Mouse (Mus musculus) C2C12 (cell line): ENCODE results near the gene Rgs5. TPM values are rescaled to one million over a fixed set of nuclear protein-coding genes. Genes with fewer than 3 reads are reported as not detected.
A peak's percentile ranks its signal among the peaks of the same experiment; 100 is the strongest.

Experiments
- H3K27me3 ChIP-seq: one replicate; pipeline ENCODE4 v1.6.1; 2011; ENCODE audit not compliant: control insufficient read depth, insufficient read depth, insufficient read length
- H3K36me3 ChIP-seq: one replicate; pipeline ENCODE4 v1.6.1; 2011; ENCODE audit not compliant: control insufficient read depth, insufficient read depth
- H3K4me3 ChIP-seq: one replicate; pipeline ENCODE4 v1.5.1; 2011; ENCODE audit warnings: mild to moderate bottlenecking, control low read depth; ENCODE audit not compliant: poor library complexity, insufficient read depth, severe bottlenecking
- H3K79me2 ChIP-seq: one replicate; pipeline ENCODE4 v1.6.1; 2011; ENCODE audit not compliant: control insufficient read depth, insufficient read depth
- H3K79me3 ChIP-seq: one replicate; pipeline ENCODE4 v1.6.1; 2011; ENCODE audit warnings: low read depth, control low read depth
- H3ac ChIP-seq: one replicate; pipeline ENCODE3; 2011; ENCODE audit warnings: low read depth; ENCODE audit not compliant: control insufficient read depth, insufficient read length
- CEBPB ChIP-seq: IDR thresholded peaks from one replicate; pipeline ENCODE4 v1.6.1; 2011; ENCODE audit warnings: low read depth, mild to moderate bottlenecking, control low read depth, moderate library complexity
- CTCF ChIP-seq: IDR thresholded peaks from one replicate; pipeline ENCODE4 v1.5.1; 2011; ENCODE audit not compliant: control insufficient read depth, insufficient read depth, insufficient read length
- FOSL1 ChIP-seq: IDR thresholded peaks from one replicate; pipeline ENCODE4 v1.8.0; 2011; ENCODE audit warnings: mild to moderate bottlenecking, low read length; ENCODE audit not compliant: poor library complexity, insufficient read depth, severe bottlenecking
- MAX ChIP-seq: IDR thresholded peaks from one replicate; pipeline ENCODE4 v1.6.1; 2011; ENCODE audit warnings: mild to moderate bottlenecking, control low read depth
- MYOD1 ChIP-seq: IDR thresholded peaks from one replicate; pipeline ENCODE4 v1.6.1; 2011; ENCODE audit warnings: low read depth; ENCODE audit not compliant: control insufficient read depth, insufficient read length
- MYOG ChIP-seq: IDR thresholded peaks from one replicate; pipeline ENCODE4 v1.6.1; 2011; ENCODE audit not compliant: control insufficient read depth, insufficient read length; ENCODE audit errors: extremely low read depth
- USF1 ChIP-seq: IDR thresholded peaks from one replicate; pipeline ENCODE4 v1.6.1; 2011; ENCODE audit warnings: low read depth, mild to moderate bottlenecking, control low read depth, moderate library complexity
- polyA plus RNA-seq: library from polyadenylated mRNA; unstranded; fragments of >200 nt; fragmentation: generic; extraction: Trizol; gene quantifications from one replicate; pipeline ENCODE4 v1.2.1, GENCODE M21; 2012; ENCODE audit warnings: missing spikeins

The Rgs5 gene
- polyA plus RNA-seq, 1 experiment: 0.08 TPM

DNA sequence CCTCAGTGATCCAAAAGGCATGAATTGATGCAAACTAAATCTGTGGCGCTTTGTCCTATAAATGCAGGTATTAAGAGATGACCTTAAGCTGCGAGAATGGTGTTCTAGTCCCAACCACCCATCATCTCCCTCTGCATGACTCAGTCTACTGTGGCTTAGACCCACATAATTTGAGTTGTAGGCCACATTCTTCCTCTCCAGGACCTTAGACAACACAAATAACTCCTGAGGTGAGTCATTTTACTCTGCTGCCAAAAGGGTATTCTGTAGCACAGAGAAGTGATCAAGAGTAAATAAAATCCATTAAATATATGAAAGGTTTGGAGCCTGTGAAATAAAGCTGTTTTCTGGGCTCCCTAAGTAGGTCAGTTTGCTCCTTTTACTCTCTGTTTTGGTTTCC, 43.9 kb downstream of the Rgs5 start:
- H3ac ChIP-seq: no peak overlapping the region

DNA sequence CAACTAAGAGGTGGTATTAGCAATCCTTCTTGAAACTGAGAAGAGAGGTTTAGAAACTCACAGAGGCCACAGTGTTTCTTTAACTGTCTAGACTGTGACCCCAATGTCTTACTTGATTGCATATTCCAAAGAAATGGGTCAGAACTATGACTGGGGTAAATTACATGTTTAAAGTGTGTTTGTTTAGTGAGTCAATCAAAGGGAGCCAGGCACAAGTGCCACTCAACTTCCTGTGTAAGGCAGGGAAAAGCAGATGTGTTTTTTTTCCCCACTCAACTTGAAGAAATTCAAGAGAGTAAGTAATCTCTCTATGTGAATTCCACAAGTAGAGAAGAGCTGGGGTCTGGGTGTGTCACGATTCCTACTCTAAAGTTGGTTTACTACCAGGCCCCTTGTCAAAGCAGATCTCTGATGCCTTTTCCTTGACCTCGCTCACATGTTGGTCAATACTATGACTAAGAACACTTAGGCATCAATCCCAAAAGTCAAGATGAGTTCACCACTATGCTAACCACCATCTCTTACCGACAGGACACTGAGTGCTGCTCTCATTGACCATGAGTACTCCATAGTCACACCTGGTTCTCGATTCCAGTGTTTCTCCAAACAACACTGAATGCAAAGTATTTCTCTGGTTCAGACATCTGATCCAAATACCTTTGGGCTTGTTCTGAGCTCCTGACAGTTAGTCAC, 49.2 kb downstream of the Rgs5 start:
- Histone ChIP-seq H3K4me3 (no peak overlapping the region), H3K27me3 (no peaks in the 10 kb centered on the region), H3K79me3 (no peaks in the 10 kb centered on the region), H3K79me2 (no peaks in the 10 kb centered on the region), H3K36me3 (no peaks in the 10 kb centered on the region), H3ac (no peak overlapping the region)
- TF ChIP-seq CEBPB: peak; percentile 61
- peak; percentile 61 for TF ChIP-seq MYOD1
- TF ChIP-seq MYOG: no peak
- peak; percentile 87 for TF ChIP-seq FOSL1

More for the DNA sequence above, 43.9 kb downstream of the Rgs5 start:
- TF ChIP-seq FOSL1 (peak; percentile 88), MYOG (no peak), CTCF (no peak), CEBPB (no peak), MAX (no peak)
- H3K36me3 ChIP-seq: no peaks in the 10 kb centered on the region
- H3K79me3 ChIP-seq: no peaks in the 10 kb centered on the region
- no peak overlapping the region for H3K4me3 ChIP-seq
- no peaks in the 10 kb centered on the region for H3K27me3 ChIP-seq
- H3K79me2 ChIP-seq: no peaks in the 10 kb centered on the region

DNA sequence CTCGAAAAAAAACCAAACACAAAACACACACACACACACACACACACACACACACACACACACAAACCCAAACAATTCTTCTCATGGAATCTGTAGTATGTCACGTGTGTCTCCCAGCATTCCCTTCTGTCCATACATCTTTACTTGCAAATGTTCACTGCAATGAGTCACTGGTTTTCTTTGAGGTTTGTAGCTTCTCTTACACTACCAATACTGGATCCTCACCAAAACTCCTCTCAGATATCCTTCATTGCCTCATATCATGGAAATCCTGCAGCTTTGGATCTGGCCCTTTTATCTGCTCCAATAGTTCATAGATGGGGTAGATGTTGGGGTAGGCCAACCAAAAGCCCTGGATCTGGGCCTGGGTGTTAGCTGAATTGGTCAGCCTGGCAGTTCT, 66.5 kb downstream of the Rgs5 start:
- no peaks in the 10 kb centered on the region for H3K79me3 ChIP-seq
- H3K27me3 ChIP-seq: no peaks in the 10 kb centered on the region

DNA sequence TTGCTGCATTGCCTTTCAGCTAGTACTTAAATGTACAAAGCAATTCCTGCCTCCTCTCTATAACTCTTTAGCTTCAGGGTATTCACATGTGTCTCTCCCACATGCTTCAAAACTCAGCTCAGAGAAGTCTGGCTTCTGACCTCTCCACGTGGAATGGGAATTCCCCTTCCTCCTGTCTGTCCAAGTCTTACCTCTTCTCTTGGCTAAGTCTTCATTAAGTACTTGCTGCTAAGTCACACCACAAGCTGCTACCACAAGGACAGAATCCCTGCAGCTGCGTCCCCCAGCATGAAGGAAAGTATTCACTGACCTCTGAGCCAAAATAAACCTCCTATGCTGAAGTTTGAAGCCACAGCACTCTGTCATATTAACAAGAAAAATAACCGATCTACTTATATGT, 71.0 kb downstream of the Rgs5 start:
- no peak overlapping the region for H3ac ChIP-seq
- TF ChIP-seq USF1 (no peak), CTCF (no peak), MAX (no peak), FOSL1 (no peak)
- H3K79me3 ChIP-seq: no peaks in the 10 kb centered on the region
- no peak overlapping the region for H3K4me3 ChIP-seq
- H3K36me3 ChIP-seq: no peaks in the 10 kb centered on the region
- no peaks in the 10 kb centered on the region for H3K27me3 ChIP-seq
- H3K79me2 ChIP-seq: no peaks in the 10 kb centered on the region

More for the DNA sequence above, 66.5 kb downstream of the Rgs5 start:
- Histone ChIP-seq H3K4me3 (no peak overlapping the region), H3K36me3 (no peaks in the 10 kb centered on the region), H3ac (no peak overlapping the region), H3K79me2 (no peaks in the 10 kb centered on the region)
- TF ChIP-seq FOSL1: no peak
- no peak for TF ChIP-seq CTCF
- TF ChIP-seq CEBPB: no peak
- no peak for TF ChIP-seq MYOD1
- TF ChIP-seq USF1: no peak
- no peak for TF ChIP-seq MYOG

DNA sequence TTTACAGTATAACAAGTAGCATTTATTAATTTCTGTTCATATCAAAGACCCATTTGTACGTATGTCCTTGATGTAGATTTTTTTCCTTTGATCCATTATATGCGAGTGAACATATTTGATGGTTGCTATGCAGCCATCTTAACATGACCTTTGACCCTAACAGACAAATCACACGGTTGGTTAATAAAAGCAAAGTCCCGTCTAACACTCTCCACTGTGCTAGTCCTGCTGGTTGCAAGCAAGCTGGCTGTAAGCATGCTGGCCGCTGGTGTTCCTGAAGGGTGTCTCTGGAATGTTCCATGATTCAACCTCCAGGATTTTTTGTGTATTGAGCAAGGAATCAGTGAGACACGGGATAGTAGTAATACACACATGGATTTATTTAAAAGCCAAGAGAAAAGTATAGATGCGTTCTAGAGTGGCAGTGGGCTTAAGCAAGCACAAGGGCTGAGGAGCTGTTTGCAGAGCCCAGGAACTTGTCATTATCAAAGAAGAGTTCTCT, 75.3 kb downstream of the Rgs5 start:
- no peaks in the 10 kb centered on the region for H3K27me3 ChIP-seq
- H3K4me3 ChIP-seq: no peak overlapping the region
- TF ChIP-seq FOSL1: no peak
- TF ChIP-seq USF1: no peak
- no peak for TF ChIP-seq CTCF
- TF ChIP-seq MAX: no peak
- TF ChIP-seq MYOD1: no peak
- no peak for TF ChIP-seq CEBPB
- TF ChIP-seq MYOG: no peak
- H3K79me3 ChIP-seq: no peaks in the 10 kb centered on the region
- H3K36me3 ChIP-seq: no peaks in the 10 kb centered on the region
- no peak overlapping the region for H3ac ChIP-seq
- H3K79me2 ChIP-seq: no peaks in the 10 kb centered on the region

DNA sequence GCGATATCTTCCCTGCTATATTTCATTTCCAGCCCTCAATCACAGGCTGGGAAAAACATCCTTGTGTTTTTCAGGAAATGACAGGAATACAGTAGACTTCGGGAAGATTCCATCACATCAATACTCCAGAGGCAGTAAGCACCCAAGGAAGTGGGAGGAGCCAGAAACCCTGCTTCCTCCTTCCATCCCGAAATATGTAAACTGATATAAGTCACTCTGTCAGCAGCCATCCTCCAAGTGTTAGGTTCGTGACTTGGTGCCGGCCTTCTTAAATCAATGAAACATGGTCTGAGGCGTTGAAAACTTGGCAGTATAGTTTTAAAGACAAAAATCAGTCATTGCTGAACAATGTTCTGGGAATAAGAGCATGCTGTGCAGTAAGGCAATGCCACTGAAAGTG, 80.8 kb downstream of the Rgs5 start:
- H3K36me3 ChIP-seq: no peaks in the 10 kb centered on the region
- no peak for TF ChIP-seq MYOG
- no peak for TF ChIP-seq USF1
- TF ChIP-seq CEBPB: no peak
- H3K4me3 ChIP-seq: no peak overlapping the region
- no peaks in the 10 kb centered on the region for H3K27me3 ChIP-seq
- no peaks in the 10 kb centered on the region for H3K79me3 ChIP-seq
- H3K79me2 ChIP-seq: no peaks in the 10 kb centered on the region
- no peak overlapping the region for H3ac ChIP-seq
